ENCODE assay signal across 14 mouse cellular contexts in the genomic region with DNA sequence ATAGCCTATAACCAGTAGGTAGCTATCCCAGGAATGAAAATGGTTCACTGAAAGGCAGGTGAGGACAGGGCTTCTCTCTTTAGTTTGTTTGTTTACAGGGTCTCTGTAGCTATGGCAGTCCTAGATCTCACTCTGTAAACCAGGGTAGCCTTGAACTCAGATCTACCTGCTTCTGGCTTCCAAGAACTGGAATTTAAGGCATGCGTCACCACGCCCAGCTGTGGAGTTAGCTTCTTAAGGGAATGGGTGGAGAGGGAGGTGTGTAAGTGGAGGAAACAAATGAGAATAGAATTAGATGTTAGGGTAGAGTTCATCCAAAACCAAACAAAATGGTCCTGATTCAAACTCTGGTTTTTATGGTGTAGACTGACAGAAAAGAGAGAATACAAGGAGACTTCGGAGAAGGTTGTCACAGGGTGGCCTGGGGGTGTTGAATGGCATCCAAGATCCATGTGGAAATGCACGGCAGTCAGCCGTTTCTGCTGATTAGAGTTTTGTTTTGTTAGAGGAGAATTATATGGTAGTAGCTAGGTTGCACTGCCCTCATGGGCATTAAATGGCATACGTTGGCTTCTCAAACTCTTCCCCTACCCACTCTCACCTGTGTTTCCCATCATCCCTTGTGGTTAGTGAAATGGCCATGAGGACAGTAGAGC.
"Had no signal": no experiment of that assay in that cellular context is flagged by ENCODE, and none has a peak within 500 bp of the region (broad histone marks: within the 10 kb centered on the region; RNA-seq: fewer than 3 reads in every experiment).

No protein-coding gene starts in this region.

- H3K4me3 ChIP-seq: midbrain, embryonic 10.5 days; midbrain, embryonic 12.5 days; myocyte; neural tube, embryonic 13.5 days; neural tube, embryonic 15.5 days; stomach, embryonic 15.5 days had no signal

- H3K9me3 ChIP-seq: midbrain, embryonic 10.5 days; midbrain, embryonic 12.5 days; neural tube, embryonic 13.5 days; neural tube, embryonic 15.5 days; stomach, embryonic 15.5 days had no signal

- H3K27me3 ChIP-seq: midbrain, embryonic 12.5 days; neural tube, embryonic 13.5 days; neural tube, embryonic 15.5 days; stomach, embryonic 15.5 days had no signal

- DNase-seq: liver, postnatal 0 days; lung, embryonic 14.5 days; lung, postnatal 10 days; lung, postnatal 4 days; midbrain, embryonic 14.5 days; right cerebral cortex, postnatal 14 days; thymus, adult 2 months; thymus, postnatal 36 days had no signal

- H3K36me3 ChIP-seq: midbrain, embryonic 10.5 days; midbrain, embryonic 12.5 days; neural tube, embryonic 13.5 days; neural tube, embryonic 15.5 days; stomach, embryonic 15.5 days had no signal

- H3K4me1 ChIP-seq: midbrain, embryonic 10.5 days; midbrain, embryonic 12.5 days; neural tube, embryonic 13.5 days; neural tube, embryonic 15.5 days; stomach, embryonic 15.5 days had no signal
